Mouse (Mus musculus) c-Kit-positive CD71-positive TER-119-positive erythroid progenitor cells, embryonic 14.5 days (primary cell): ENCODE measurements around the gene Zswim5.
A peak's percentile ranks its signal among the peaks of the same experiment; 100 is the strongest.

Experiments used
- DNase-seq: peaks from one replicate; pipeline ENCODE4 v3.0.0-alpha.2; 2013; ENCODE audit warnings: low spot score

The Zswim5 gene

DNA sequence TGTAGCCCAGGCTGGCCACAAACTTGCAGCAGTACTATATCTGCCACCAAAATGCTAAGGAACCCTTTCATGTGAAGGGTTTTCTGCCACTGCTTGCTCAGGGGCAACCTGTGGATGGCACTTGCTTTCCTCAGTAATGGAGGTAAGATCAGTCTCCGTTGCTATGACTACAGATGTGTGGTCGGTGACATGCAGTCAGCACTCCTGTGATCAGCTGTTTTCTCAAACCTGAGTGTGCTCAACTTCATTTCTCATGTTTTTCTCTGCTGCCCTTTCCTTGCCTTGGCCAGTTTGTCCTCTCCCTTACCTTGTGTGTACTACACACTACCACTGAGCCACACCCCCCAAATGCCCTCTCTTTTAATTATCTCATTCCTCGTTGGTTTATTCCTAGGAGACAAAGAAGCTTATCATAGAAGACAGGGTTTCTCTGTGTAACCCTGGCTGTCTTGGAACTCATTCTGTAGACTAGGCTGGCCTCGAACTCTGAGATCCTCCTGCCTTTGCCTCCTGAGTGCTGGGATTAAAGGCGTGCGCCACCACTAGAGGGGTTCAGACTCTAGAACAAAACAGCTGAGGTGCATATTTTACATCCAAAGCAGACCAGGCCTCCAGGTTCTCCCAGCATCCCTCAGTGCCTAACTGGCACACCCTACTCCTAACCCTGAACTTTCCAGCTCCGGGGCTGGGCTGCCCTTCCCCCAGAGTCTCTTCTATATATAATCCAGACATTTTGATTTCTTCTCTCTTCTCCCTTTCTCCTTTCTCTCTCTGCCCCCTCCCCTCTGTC is 128.6 kb downstream of the Zswim5 start:
- no peak for DNase-seq

DNA sequence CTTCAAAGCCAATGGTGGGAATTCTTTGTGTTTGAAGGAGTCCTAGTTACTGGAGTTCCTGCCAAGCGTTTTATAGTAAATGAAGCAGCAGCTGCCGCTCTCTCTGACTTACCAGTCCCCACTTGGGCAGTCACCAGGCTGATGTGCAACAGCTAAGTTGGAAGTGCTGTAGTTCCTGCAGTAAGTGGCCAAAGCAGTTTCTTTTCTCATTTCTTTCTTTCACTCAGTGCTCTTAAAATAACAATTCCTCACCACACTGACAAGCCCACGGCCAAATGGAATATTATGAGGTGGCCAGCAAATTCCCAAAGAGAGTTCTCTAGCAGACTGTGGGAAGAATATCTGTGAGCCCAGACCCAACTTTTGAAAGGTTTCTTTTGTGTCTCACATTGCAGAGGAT is 129.9 kb downstream of the Zswim5 start:
- no peak for DNase-seq

DNA sequence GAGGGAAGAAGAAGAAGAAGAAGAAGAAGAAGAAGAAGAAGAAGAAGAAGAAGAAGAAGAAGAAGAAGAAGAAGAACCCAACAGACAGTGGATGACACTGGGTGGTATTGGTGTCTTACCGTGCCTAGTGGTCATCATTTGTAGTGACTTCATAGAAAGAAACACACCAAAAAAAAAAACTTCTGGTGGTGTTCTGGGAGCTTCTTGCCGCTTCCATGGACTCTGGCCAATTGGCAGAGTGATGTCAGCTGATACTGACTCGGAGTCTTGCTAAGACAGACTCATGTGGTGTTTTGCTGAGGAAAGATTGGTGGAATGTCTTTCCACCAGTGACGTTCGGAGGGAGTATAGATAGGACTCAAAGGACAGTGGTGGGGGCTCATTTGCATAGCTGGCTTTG is 133.1 kb downstream of the Zswim5 start:
- DNase-seq: no peak

DNA sequence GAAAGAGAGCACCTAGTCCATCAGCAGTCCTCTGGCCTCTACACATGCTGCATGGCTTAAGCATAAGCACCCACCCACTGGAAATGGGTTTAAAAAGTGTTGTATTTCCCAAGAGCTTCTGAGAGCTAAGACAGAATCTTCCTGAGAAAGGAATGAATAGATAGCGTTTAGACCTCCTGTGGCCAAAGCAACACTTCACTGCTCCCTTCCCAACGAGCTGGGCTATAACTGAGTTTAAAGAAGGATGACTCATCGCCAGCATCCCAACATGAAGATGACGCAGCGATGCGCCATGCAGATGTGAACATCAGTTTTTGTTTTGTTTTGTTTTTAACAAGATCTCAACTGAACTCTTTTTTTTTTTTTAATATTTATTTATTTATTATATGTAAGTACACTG is 136.4 kb downstream of the Zswim5 start:
- no peak for DNase-seq

DNA sequence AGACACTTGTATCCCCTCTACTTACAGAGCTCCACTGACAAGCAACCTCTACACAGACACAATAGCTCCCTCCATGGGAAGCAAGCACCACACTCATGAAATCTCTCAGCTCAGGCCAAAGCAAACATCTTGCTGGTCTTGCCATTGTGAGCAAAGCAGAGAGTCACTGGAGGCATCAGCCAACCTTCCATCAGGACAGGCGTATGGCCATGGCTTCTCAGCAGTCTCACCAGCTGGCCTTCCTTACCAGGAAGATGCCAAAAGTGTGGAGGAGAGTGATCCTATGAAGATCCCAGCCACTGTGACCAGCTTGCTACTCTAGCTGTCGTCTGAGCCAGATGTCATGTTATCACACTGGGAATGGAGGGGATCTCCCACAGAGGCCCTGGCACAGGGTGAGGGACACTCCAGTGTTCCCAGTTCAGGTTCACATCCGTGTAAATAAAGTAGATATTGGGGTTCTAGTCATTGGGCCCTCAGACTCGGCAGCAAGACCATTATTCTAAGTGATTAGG is 137.8 kb downstream of the Zswim5 start:
- DNase-seq: no peak

DNA sequence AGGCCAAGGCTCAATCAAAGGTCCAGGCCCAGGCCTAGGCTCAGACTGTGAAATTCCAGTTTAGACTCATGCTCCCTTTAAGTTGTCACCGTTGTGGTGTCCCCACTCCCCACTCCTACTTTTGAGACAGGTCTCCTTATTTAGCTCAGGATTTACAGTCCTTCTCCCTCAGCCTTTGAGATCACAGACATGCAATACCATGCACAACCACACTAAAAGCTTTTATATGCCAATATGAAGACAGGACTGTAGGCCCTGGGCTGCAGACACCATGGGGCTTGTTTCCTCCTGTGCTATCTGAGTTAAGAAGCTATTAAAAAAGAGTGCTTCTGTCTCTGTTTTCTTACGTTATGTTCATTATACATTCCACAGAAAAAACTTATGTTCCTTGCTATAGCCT is 140.6 kb downstream of the Zswim5 start:
- no peak for DNase-seq

DNA sequence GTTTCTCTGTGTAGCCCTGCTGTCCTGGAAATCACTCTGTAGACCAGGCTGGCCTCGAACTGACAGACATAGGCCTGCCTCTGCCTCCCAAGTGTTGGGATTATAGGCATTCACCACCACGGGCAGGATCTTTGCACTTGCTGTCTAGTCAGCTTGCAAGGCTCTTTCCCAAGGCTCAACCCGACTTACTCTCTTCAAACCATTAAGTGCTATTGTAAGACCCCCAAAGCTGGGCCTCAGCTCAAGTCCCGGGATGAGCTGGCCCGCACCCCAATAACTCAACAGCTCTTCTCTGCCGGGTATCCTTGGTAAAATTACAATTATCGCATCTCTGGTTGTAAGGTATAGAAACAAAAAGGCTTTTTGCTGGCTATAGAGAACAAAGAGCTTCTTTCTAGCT is 141.2 kb downstream of the Zswim5 start:
- no peak for DNase-seq

DNA sequence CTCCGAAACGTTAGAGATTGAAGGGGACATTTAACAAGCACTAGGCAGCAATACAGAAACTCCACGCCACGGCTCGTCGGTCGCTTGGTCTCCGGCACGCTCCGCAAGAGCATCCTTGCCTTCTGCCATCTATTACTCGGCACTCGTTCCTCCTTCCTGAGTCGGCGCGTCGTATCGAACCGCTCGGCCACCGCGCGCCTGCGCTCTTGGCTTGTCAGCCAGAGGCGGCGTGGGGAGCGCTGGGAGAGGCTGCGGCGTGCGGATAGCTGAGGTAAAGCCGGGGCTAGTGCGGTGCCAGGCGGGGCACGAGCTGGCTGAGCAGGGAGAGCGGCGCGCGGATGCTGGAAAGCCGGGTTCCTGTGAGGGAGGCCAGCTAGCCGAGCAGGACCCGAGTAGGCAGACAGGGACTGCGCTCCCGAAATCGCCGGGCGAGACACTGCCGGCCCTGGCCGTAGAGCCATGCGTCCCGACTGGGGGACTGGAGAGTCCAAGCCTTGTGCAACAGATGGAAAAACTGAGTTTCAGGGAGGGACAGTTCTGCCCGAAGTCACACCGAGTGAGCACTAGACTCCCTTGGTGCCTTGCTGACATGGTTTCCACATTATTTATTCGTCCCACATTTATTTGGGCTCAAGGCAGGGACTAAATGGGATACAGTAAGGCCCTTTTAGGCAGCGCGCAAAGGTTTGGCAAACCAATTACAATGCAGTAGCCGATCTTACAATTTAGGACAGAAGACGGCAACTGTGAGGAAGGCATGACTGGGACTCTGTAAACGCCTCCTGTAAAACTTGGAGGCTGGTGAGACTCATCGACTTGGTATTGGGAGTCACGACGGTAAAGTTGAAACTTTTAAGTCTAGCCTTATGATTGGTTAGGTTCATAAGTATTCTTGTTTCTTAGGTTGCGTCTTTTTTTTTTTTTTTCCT is 142.3 kb downstream of the Zswim5 start, which contains the start of gene Eif2b3:
TSS of gene Eif2b3 (plus strand) at position 197 of the 929 bp plus-strand sequence.
- peak; percentile 93 for DNase-seq

DNA sequence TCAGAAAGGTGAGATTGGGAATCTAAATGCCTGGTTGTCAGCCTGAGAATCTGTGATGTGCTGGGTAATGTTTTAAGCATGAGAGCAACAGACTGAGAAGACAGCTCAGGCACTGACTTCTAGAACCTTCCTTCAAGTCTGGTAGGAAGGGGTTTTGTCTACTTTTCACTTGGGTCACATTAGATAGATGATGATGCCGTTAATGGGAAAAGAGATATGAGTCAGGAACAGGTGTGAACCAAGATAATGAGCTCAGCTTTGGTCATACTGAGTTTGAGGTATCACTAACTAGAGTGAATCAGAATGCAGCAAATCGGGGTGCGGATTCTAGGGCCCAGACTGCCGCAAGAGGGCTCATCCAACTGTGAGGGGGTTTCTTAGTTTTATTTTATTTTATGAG is 146.3 kb downstream of the Zswim5 start:
- DNase-seq: peak; percentile 34

DNA sequence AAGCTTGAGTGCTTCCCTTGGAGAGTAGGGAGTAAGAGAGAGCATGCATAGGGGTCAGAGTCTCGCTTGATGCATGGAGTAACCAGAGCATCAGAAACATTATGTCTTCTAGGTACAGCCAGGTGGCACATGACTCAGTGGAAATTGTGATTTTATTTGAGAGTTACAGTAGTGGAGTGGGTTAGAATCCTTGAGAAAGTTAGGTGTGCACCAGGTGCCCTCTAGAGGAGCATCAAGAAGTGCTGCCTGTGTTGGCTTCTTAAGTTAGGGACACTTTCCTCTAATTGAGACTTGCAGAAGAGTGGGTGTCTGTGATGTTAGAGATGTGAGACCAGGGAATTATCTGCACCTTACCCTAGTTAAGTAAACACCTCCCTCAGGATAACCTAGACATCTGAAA is 153.9 kb downstream of the Zswim5 start:
- no peak for DNase-seq
